In genomic region chr9:61102451-61103358, GRCm38 (mm10) we compare ENCODE assay signal across 11 mouse cellular contexts.
A peak's percentile ranks its signal among the peaks of the same experiment; 100 is the strongest.
DNase-seq lines count a peak whose midpoint lies in the region; ATAC-seq and TF ChIP-seq lines count a peak whose summit lies in the region.
"Had no signal": no experiment of that assay in that cellular context is flagged by ENCODE, and none has a peak within 500 bp of the region (broad histone marks: within the 10 kb centered on the region; RNA-seq: fewer than 3 reads in every experiment).

No protein-coding gene starts in this region.

- H3K4me2 ChIP-seq in hindbrain, postnatal 0 days (ENCODE audit: low read depth, low read length) = no peak overlapping the region
- peak overlapping the region; percentile 30; the same call in 1 of the 2 replicates for H3K4me2 ChIP-seq in neural tube, embryonic 12.5 days (replicated peaks)
- H3K4me2 ChIP-seq: heart, embryonic 15.5 days had no signal

- ATAC-seq in hindbrain, postnatal 0 days = 0 out of 2 replicates have a peak, but pooled peaks have one; percentile 68
- ATAC-seq in neural tube, embryonic 12.5 days (ENCODE audit: low FRiP score, low read depth) = no peak

- H3K27ac ChIP-seq in forebrain, embryonic 10.5 days = peak overlapping the region; percentile 84
- peak overlapping the region; percentile 21; the same call in 1 of the 2 replicates for H3K27ac ChIP-seq in hindbrain, postnatal 0 days
- no peak overlapping the region for H3K27ac ChIP-seq in neural tube, embryonic 12.5 days
- H3K27ac ChIP-seq: gastrocnemius, adult 2 months; heart, embryonic 15.5 days; left cerebral cortex, adult 2 months had no signal

- H3K36me3 ChIP-seq in forebrain, embryonic 10.5 days (replicated peaks) = no peaks in the 10 kb centered on the region
- H3K36me3 ChIP-seq in hindbrain, postnatal 0 days (ENCODE audit: insufficient read depth, low read length) = no peaks in the 10 kb centered on the region
- no peaks in the 10 kb centered on the region for H3K36me3 ChIP-seq in neural tube, embryonic 12.5 days
- H3K36me3 ChIP-seq: G1E; heart, embryonic 15.5 days had no signal

- no peak for TF ChIP-seq CTCF in hindbrain, postnatal 0 days (IDR thresholded peaks at IDR 0.05; ENCODE audit: low read depth)

- 33% methylated on average over 24 of the region's 24 CpGs for WGBS in forebrain, embryonic 10.5 days
- 30% methylated on average over 24 of the region's 24 CpGs for WGBS in hindbrain, postnatal 0 days
- 29% methylated on average over 24 of the region's 24 CpGs for WGBS in neural tube, embryonic 12.5 days

- H3K9me3 ChIP-seq in forebrain, embryonic 10.5 days = no peaks in the 10 kb centered on the region
- no peaks in the 10 kb centered on the region for H3K9me3 ChIP-seq in hindbrain, postnatal 0 days (ENCODE audit: low read length)
- H3K9me3 ChIP-seq in neural tube, embryonic 12.5 days = no peaks in the 10 kb centered on the region
- H3K9me3 ChIP-seq: G1E; heart, embryonic 15.5 days had no signal

- 0 out of 2 replicates have a peak overlapping the region, but pooled peaks have one; percentile 4 for H3K4me3 ChIP-seq in forebrain, embryonic 10.5 days
- no peak overlapping the region for H3K4me3 ChIP-seq in hindbrain, postnatal 0 days (ENCODE audit: low read length)
- H3K4me3 ChIP-seq in neural tube, embryonic 12.5 days = no peak overlapping the region
- H3K4me3 ChIP-seq: gastrocnemius, adult 2 months; heart, embryonic 15.5 days; left cerebral cortex, adult 2 months had no signal

- H3K9ac ChIP-seq in hindbrain, postnatal 0 days (replicated peaks; ENCODE audit: low read length) = no peak overlapping the region
- no peak overlapping the region for H3K9ac ChIP-seq in neural tube, embryonic 12.5 days
- H3K9ac ChIP-seq: heart, embryonic 15.5 days had no signal

- peaks cover 73% of the 10 kb centered on the region for H3K4me1 ChIP-seq in forebrain, embryonic 10.5 days
- H3K4me1 ChIP-seq in hindbrain, postnatal 0 days (ENCODE audit: insufficient read depth, low read length) = peaks cover 8% of the 10 kb centered on the region; the same call in 1 of the 2 replicates
- H3K4me1 ChIP-seq in neural tube, embryonic 12.5 days = peaks cover 13% of the 10 kb centered on the region; the same call in 1 of the 2 replicates
- H3K4me1 ChIP-seq: heart, embryonic 15.5 days had no signal

- H3K27me3 ChIP-seq in forebrain, embryonic 10.5 days (ENCODE audit: poor library complexity, severe bottlenecking) = peaks cover 70% of the 10 kb centered on the region
- no peaks in the 10 kb centered on the region for H3K27me3 ChIP-seq in hindbrain, postnatal 0 days (ENCODE audit: insufficient read depth, low read length)
- H3K27me3 ChIP-seq in neural tube, embryonic 12.5 days (replicated peaks) = peaks cover 17% of the 10 kb centered on the region

- DNase-seq in embryo, embryonic 10 days (ENCODE audit: low spot score) = peak; percentile 74
- DNase-seq in forebrain, embryonic 10.5 days (ENCODE audit: extremely low spot score, low spot score) = peak; percentile 79
- DNase-seq in hindbrain, postnatal 0 days (ENCODE audit: low spot score) = peak; percentile 51
- no peak for DNase-seq in layer of hippocampus, postnatal 14 days (ENCODE audit: low spot score in 2 of 2)
- DNase-seq in natural killer cell, adult 2 months (ENCODE audit: low spot score in 2 of 2) = no peak
- no peak for DNase-seq in gastrocnemius, postnatal 10 days
- DNase-seq: gastrocnemius, adult 2 months had no signal

Comparison
In these comparisons a context has a peak if more than half of its experiments do, and no peak if none do; other contexts are left out.
1. DNase-seq: peak in embryo, embryonic 10 days (single experiment), forebrain, embryonic 10.5 days (single experiment) and hindbrain, postnatal 0 days (single experiment); none in layer of hippocampus, postnatal 14 days (0 of 2), natural killer cell, adult 2 months (0 of 2) and gastrocnemius, postnatal 10 days (single experiment).